Mouse (Mus musculus) forebrain, postnatal 0 days (tissue): ENCODE measurements at regions not wholly inside any gene's neighbourhood (a gene's known extent, or its start where the extent isn't known, plus 50 kb on each side); places are given as distances from the start of the nearest gene placed in this dataset.

Experiments used
- ATAC-seq: fragments of 200-750 bp; cut with Nextera tagmentation; 2 replicates; pipeline ENCODE4 v1.8.0; 2017; ENCODE audit warnings: mild to moderate bottlenecking, moderate library complexity
- DNase-seq: peaks from one replicate; pipeline ENCODE4 v3.0.0-alpha.2; 2015
- H3K27ac ChIP-seq: fragments of 300-500 bp; sonication (generic); 2 replicates; pipeline ENCODE4 v1.5.1; 2014; ENCODE audit warnings: low read depth, mild to moderate bottlenecking, antibody characterized with exemption, low read length, moderate library complexity, mixed read lengths
- H3K27me3 ChIP-seq: fragments of 300-500 bp; sonication (generic); 2 replicates; pipeline ENCODE4 v1.6.1; 2014; ENCODE audit warnings: mild to moderate bottlenecking, low read length, mixed read lengths; ENCODE audit not compliant: insufficient read depth
- H3K36me3 ChIP-seq: fragments of 300-500 bp; sonication (generic); 2 replicates; pipeline ENCODE4 v1.6.1; 2014; ENCODE audit warnings: mild to moderate bottlenecking, moderate library complexity; ENCODE audit not compliant: insufficient read depth
- H3K4me1 ChIP-seq: fragments of 300-500 bp; sonication (generic); 2 replicates; pipeline ENCODE4 v1.6.1; 2014; ENCODE audit warnings: antibody characterized with exemption; ENCODE audit not compliant: insufficient read depth
- H3K4me2 ChIP-seq: fragments of 300-500 bp; sonication (generic); 2 replicates; pipeline ENCODE4 v1.6.1; 2014; ENCODE audit warnings: low read depth, mild to moderate bottlenecking, moderate library complexity
- H3K4me3 ChIP-seq: fragments of 300-500 bp; sonication (generic); 2 replicates; pipeline ENCODE4 v1.5.1; 2014; ENCODE audit warnings: low read depth, low read length, mixed read lengths
- H3K9ac ChIP-seq: fragments of 300-500 bp; sonication (generic); 2 replicates; pipeline ENCODE4 v1.6.1; 2014; ENCODE audit warnings: mild to moderate bottlenecking
- H3K9me3 ChIP-seq: fragments of 300-500 bp; sonication (generic); 2 replicates; pipeline ENCODE4 v1.6.1; 2016; ENCODE audit warnings: low read length
- CTCF ChIP-seq: sonication (generic); IDR thresholded peaks from 2 replicates; pipeline ENCODE4 v1.5.1; 2016; ENCODE audit warnings: antibody characterized with exemption, control low read depth, low read depth
- WGBS: fragments of 180-500 bp; shearing (Covaris S2); extraction: QIAGEN DNeasy Blood & Tissue Kit; methylation state at CpG from one replicate; pipeline ENCODE4 v1.1.7; 2014; 5-methylcytosine and 5-hydroxymethylcytosine counted together

DNA sequence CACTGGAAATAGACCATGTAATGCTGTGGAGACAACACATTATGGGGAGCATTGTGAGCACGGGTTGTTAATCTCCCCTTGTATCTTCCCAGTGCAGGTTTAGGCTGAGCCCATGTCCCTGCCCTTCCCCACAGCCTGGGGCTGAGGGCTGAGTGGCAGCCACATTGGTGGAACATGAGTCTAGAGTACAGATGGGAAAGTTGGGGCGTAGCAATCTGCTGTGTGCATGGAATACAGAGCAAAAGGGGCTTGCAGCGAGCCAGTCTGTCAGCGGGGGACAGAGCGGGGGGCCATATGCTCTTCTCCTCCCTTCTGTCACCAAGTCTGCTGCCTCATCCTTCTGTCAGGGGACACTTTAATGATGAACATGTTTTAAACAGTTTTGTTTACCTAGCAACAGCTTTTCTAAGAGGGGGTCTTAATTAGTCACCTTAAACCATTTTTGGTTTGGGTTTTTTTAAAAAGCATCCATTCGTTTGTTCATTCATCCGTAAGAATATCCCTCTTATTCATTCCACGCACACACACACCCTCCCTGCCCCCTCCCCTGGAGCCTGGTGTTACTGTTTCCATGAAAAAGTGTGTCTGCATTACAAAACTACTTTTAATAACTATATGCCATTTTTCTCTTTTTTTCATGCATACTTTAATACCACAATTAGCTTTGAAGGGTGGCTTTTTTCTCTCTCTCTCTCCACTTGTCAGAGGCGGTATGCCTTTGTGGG, 79.1 kb upstream of the Olig3 start:
- Histone ChIP-seq H3K4me2 (peak overlapping the region; percentile 21; the same call in 1 of the 2 replicates), H3K27me3 (no peaks in the 10 kb centered on the region), H3K4me1 (no peaks in the 10 kb centered on the region), H3K4me3 (no peak overlapping the region), H3K9me3 (no peaks in the 10 kb centered on the region), H3K9ac (no peak overlapping the region), H3K27ac (no peak overlapping the region), H3K36me3 (no peaks in the 10 kb centered on the region)
- ATAC-seq (peak; percentile 95), DNase-seq (peak; percentile 79)
- no peak for TF ChIP-seq CTCF
- 12% methylated on average over 9 of the region's 9 CpGs for WGBS

DNA sequence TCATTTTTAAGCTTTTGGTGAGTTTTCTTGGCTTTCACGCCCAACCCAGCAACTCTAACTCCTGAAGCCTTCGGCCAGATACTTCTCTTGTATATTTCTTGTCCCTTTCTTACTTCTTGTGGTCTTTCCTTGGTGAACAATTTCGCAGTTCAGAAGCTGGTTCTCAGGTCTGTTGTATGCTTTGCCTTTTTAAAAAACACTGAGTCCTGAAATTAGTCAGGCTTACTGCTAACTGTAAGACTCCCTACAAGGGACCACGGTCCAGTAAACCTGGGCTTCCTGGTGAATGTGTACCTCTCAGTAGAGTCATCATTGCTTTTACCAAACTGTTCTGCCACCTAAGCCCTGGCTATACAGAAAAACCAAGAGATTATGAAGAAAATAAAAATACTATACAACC, 81.3 kb upstream of the Olig3 start:
- ATAC-seq, result no peak
- no peak for TF ChIP-seq CTCF
- H3K9ac ChIP-seq, result no peak overlapping the region
- no peak for DNase-seq
- 92% methylated on average over 4 of the region's 4 CpGs for WGBS
- no peaks in the 10 kb centered on the region for H3K4me1 ChIP-seq
- H3K9me3 ChIP-seq, result no peaks in the 10 kb centered on the region
- no peaks in the 10 kb centered on the region for H3K27me3 ChIP-seq
- H3K36me3 ChIP-seq, result no peaks in the 10 kb centered on the region
- no peak overlapping the region for H3K4me3 ChIP-seq
- H3K27ac ChIP-seq, result no peak overlapping the region
- no peak overlapping the region for H3K4me2 ChIP-seq

DNA sequence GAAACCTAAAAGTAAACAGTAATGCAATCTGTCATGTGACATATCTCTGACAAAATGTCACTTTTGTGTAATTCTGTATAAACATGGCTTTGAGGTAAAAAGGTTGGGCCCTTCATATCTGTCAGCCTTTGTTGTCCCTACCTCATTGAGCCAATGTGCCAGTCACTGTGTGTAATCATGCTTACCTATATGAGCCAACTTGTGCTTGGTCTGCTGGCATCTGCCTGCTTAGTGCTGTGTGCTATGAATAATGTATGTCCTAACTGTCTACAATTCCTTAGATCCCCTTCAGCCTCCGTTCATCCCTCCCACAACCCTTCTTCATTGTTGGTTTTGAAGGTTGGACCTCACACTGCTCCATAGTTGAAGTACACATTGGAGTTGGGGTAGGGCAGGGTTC, 86.9 kb upstream of the Olig3 start:
- Histone ChIP-seq H3K27me3 (no peaks in the 10 kb centered on the region), H3K9me3 (no peaks in the 10 kb centered on the region), H3K27ac (no peak overlapping the region), H3K4me1 (no peaks in the 10 kb centered on the region), H3K9ac (no peak overlapping the region), H3K4me3 (no peak overlapping the region), H3K4me2 (no peak overlapping the region), H3K36me3 (no peaks in the 10 kb centered on the region)
- WGBS, result 32% methylated on average over 1 of the region's 1 CpGs
- no peak for TF ChIP-seq CTCF
- DNase-seq (no peak), ATAC-seq (no peak)

DNA sequence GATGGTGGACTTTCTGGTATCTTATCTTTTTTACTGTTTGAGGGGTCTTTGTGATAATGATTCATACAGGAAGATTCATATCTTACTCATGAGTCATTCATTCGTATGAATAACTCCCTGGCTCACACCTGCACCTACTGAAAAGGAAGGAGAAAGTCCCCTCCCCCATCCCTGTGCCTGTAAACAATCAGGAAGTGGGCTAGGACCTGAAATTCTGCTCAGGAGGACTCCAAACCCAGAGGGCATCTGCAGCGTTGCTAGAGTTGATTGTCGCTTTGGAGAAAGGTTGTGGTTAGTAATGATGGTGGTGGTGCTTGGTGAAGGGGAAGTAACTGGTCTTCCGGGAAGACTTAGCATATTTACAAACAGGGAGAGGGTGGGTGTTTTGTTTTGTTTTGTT, 88.3 kb upstream of the Olig3 start:
- no peak for TF ChIP-seq CTCF
- no peak overlapping the region for H3K27ac ChIP-seq
- H3K36me3 ChIP-seq, result no peaks in the 10 kb centered on the region
- H3K4me2 ChIP-seq, result no peak overlapping the region
- DNase-seq (no peak), ATAC-seq (no peak)
- WGBS, result 76% methylated on average over 4 of the region's 4 CpGs
- H3K27me3 ChIP-seq, result no peaks in the 10 kb centered on the region
- no peaks in the 10 kb centered on the region for H3K4me1 ChIP-seq
- no peak overlapping the region for H3K9ac ChIP-seq
- H3K4me3 ChIP-seq, result no peak overlapping the region
- no peaks in the 10 kb centered on the region for H3K9me3 ChIP-seq

DNA sequence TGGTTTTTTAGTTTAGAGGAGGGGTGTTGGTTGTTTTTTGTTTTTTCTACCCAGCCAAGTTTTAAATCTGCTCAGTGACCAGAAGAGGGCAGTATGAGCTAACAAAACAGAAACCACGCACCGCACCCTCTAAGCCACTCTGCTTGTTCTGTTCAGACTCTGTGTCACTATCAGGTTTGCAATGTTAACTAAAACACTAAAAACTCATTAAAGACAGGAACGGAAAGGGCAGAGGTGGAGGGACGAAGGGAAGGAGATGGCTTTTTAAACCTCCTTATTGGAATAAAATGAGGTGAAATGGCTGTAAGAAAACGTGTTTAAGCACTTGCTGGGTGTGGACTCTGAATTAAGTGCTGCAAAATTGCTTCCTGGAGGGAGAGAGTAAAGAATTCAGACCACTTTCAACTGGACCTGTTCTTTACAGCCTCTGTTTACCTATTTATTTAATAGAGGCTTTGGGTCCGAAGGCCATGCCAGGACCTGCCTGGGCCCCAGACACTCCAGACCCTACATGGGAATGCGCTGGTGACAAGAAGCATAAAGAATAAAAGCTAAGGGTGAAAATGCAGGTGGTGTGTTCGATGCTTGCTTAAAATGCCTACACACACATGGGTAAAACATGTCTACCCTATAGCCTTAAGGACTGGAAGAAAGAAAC, 116.1 kb upstream of the Olig3 start:
- WGBS, result 37% methylated on average over 8 of the region's 8 CpGs
- Histone ChIP-seq H3K36me3 (no peaks in the 10 kb centered on the region), H3K27ac (no peak overlapping the region), H3K9me3 (no peaks in the 10 kb centered on the region), H3K4me2 (no peak overlapping the region), H3K9ac (no peak overlapping the region), H3K4me1 (no peaks in the 10 kb centered on the region), H3K27me3 (no peaks in the 10 kb centered on the region), H3K4me3 (no peak overlapping the region)
- ATAC-seq, result peak; percentile 87
- DNase-seq, result peak; percentile 85
- TF ChIP-seq CTCF, result peak; percentile 82

DNA sequence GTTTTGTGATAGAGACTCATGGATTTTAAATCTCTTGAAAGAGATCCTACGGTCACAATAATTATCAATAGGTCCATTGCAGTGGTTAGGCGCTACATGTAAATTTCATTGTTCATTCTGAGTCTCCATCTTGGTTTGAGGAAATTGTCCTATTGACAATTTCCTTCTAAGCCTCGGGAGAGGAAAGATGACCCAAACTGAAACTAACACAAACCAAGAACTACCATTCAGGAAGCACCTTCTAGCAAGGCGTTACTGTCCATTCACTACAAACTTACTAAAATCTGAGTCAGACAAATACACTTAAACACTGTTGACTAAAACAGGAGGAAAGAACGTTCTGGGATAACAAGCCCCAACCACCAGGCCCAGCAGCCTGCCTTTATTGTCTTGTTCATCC, 140.1 kb upstream of the Olig3 start:
- H3K4me3 ChIP-seq, result no peak overlapping the region
- no peaks in the 10 kb centered on the region for H3K36me3 ChIP-seq
- H3K4me2 ChIP-seq, result no peak overlapping the region
- H3K9ac ChIP-seq, result no peak overlapping the region
- no peaks in the 10 kb centered on the region for H3K9me3 ChIP-seq
- H3K27ac ChIP-seq, result no peak overlapping the region
- H3K27me3 ChIP-seq, result no peaks in the 10 kb centered on the region
- ATAC-seq (no peak), DNase-seq (no peak)
- WGBS, result 88% methylated on average over 5 of the region's 5 CpGs
- TF ChIP-seq CTCF, result no peak
- H3K4me1 ChIP-seq, result no peaks in the 10 kb centered on the region

DNA sequence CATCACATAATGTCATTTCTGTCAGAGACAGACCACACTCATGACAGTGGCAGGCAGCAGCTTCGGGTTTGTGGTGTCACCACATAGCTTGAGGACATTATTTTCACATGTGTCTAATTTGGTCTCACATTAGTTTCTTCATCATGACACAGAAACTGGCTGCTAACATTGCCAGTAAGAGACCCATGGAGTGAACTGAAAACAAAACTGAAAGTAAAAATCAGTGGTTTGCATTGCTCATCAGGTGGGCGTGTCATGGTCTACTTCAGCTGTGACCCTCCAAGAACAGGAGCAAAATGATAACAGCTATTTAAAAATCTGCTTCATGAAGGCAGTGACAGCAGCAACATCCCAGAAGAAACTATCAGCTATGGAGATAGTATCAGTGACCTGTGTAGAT, 146.6 kb upstream of the Olig3 start:
- Histone ChIP-seq H3K4me3 (no peak overlapping the region), H3K9me3 (no peaks in the 10 kb centered on the region), H3K27ac (no peak overlapping the region), H3K27me3 (no peaks in the 10 kb centered on the region), H3K9ac (no peak overlapping the region), H3K4me1 (no peaks in the 10 kb centered on the region; the same call in 1 of the 2 replicates), H3K36me3 (no peaks in the 10 kb centered on the region), H3K4me2 (no peak overlapping the region)
- no peak for TF ChIP-seq CTCF
- DNase-seq (no peak), ATAC-seq (no peak)
- 91% methylated on average over 2 of the region's 2 CpGs for WGBS
